Mouse (Mus musculus): ENCODE results near the gene Zfp622.
A peak's percentile ranks its signal among the peaks of the same experiment; 100 is the strongest.

Gene Zfp622

GRCm38 (mm10) chr15:25984067-25984733 lies at the start of gene Zfp622:
Zfp622 (plus strand) TSS chr15:25984366.
- peak; percentile 98 for DNase-seq

GRCm38 (mm10) chr15:25934411-25934810 lies 49.8 kb upstream of the Zfp622 start:
- DNase-seq: no peak

GRCm38 (mm10) chr15:25938496-25938895 lies 45.7 kb upstream of the Zfp622 start:
- DNase-seq: no peak

- peak; percentile 77 for DNase-seq
Observed at GRCm38 (mm10) chr15:25940397-25941377, 43.5 kb upstream of the Zfp622 start.

- no peak for DNase-seq
Observed at GRCm38 (mm10) chr15:25941514-25941913, 42.7 kb upstream of the Zfp622 start.

GRCm38 (mm10) chr15:25942415-25942814 lies 41.8 kb upstream of the Zfp622 start:
- no peak for DNase-seq

- DNase-seq: no peak
Observed at GRCm38 (mm10) chr15:25943386-25944137, 40.6 kb upstream of the Zfp622 start.

GRCm38 (mm10) chr15:25945224-25945623 lies 38.9 kb upstream of the Zfp622 start:
- peak; percentile 70 for DNase-seq

- no peak for DNase-seq
Observed at GRCm38 (mm10) chr15:25946482-25946881, 37.7 kb upstream of the Zfp622 start.

GRCm38 (mm10) chr15:25947383-25947782 lies 36.8 kb upstream of the Zfp622 start:
- DNase-seq: no peak

GRCm38 (mm10) chr15:25948257-25949223 lies 35.6 kb upstream of the Zfp622 start:
- DNase-seq: peak; percentile 62

- no peak for DNase-seq
Observed at GRCm38 (mm10) chr15:25949696-25950095, 34.5 kb upstream of the Zfp622 start.

GRCm38 (mm10) chr15:25950584-25950983 lies 33.6 kb upstream of the Zfp622 start:
- DNase-seq: peak; percentile 34

GRCm38 (mm10) chr15:25951037-25951436 lies 33.1 kb upstream of the Zfp622 start:
- DNase-seq: no peak

GRCm38 (mm10) chr15:25956001-25956400 lies 28.2 kb upstream of the Zfp622 start:
- no peak for DNase-seq

GRCm38 (mm10) chr15:25956422-25957117 lies 27.6 kb upstream of the Zfp622 start:
- DNase-seq: no peak

GRCm38 (mm10) chr15:25957651-25958050 lies 26.5 kb upstream of the Zfp622 start:
- DNase-seq: no peak

- DNase-seq: peak; percentile 60
Observed at GRCm38 (mm10) chr15:25959375-25959774, 24.8 kb upstream of the Zfp622 start.

GRCm38 (mm10) chr15:25960231-25960630 lies 23.9 kb upstream of the Zfp622 start:
- DNase-seq: no peak

GRCm38 (mm10) chr15:25966220-25966774 lies 17.9 kb upstream of the Zfp622 start:
- no peak for DNase-seq

GRCm38 (mm10) chr15:25971596-25971995 lies 12.6 kb upstream of the Zfp622 start:
- no peak for DNase-seq

All from lung, postnatal 36 days (tissue).